Mouse (Mus musculus) activated CD4-positive, CD25-positive, alpha-beta regulatory T cell, adult 4 months (primary cell): ENCODE results near the gene Pid1. TPM values are rescaled to one million over a fixed set of nuclear protein-coding genes. Genes with fewer than 3 reads are reported as not detected.

Experiments
- ATAC-seq: one replicate; pipeline ENCODE4 v1.8.0; 2017
- polyA plus RNA-seq, 2 experiments: library from polyadenylated mRNA; unstranded; fragments of 100-300 nt; shearing (Covaris generic); gene quantifications; one replicate each; pipeline ENCODE4 v1.2.1; 2017

Gene Pid1
- polyA plus RNA-seq, 2 experiments from 2014 or later, result 0.28 to 0.70 TPM

GRCm38 (mm10) chr1:84012871-84013375 is 351.1 kb downstream of the Pid1 start:
- ATAC-seq, result no peak

GRCm38 (mm10) chr1:84002630-84003029 is 361.4 kb downstream of the Pid1 start:
- ATAC-seq, result no peak
